Mouse (Mus musculus) CH12.LX (cell line): ENCODE results near the gene Vasp. TPM values are rescaled to one million over a fixed set of nuclear protein-coding genes. Genes with fewer than 3 reads are reported as not detected.

ENCODE experiments used
- DNase-seq: peaks from one replicate; pipeline ENCODE4 v3.0.0-alpha.2; 2013; ENCODE audit errors: extremely low read depth
- H3K27ac ChIP-seq: 2 replicates; pipeline ENCODE4 v1.5.1; 2012; ENCODE audit warnings: low read depth, mild to moderate bottlenecking, control low read depth, moderate library complexity; ENCODE audit not compliant: insufficient read depth
- H3K27me3 ChIP-seq: replicated peaks from 2 replicates; pipeline ENCODE3; 2012; ENCODE audit warnings: inconsistent platforms
- H3K36me3 ChIP-seq, 2 experiments: replicated peaks in 1 of 2; 2 replicates each; pipeline versions ENCODE3 to v1.6.1; 2012; ENCODE audit warnings: inconsistent platforms in 1 of 2, low read length in 1 of 2, mild to moderate bottlenecking in 1 of 2, mixed read lengths in 1 of 2, moderate library complexity in 1 of 2; ENCODE audit not compliant: control insufficient read depth in 1 of 2, insufficient read depth in 1 of 2
- H3K4me1 ChIP-seq, 2 experiments: 2 replicates each; pipeline ENCODE4 v1.6.1; 2012; ENCODE audit warnings: inconsistent platforms in 1 of 2, moderate library complexity in 1 of 2; ENCODE audit not compliant: insufficient read depth in 2 of 2, control insufficient read depth in 1 of 2
- H3K4me2 ChIP-seq: 2 replicates; pipeline ENCODE4 v1.6.1; 2012; ENCODE audit warnings: low read depth, mild to moderate bottlenecking, control low read depth; ENCODE audit not compliant: poor library complexity, insufficient read depth, severe bottlenecking
- H3K4me3 ChIP-seq, 3 experiments: fragments of 150-350 bp in 1 of 3; sonication (generic) in 1 of 3; replicated peaks in 1 of 3; 2 replicates each; pipeline versions ENCODE3 to v1.5.1; 2011 to 2012; ENCODE audit warnings: low read depth in 2 of 3, low read length in 2 of 3, mild to moderate bottlenecking in 2 of 3, moderate library complexity in 2 of 3, control low read depth in 1 of 3, improper control_type of control experiment in 1 of 3, inconsistent platforms in 1 of 3, mixed read lengths in 1 of 3; ENCODE audit not compliant: poor library complexity in 1 of 3
- H3K79me2 ChIP-seq: replicated peaks from 2 replicates; pipeline ENCODE4 v1.6.1; 2012; ENCODE audit warnings: mild to moderate bottlenecking, moderate library complexity; ENCODE audit not compliant: control insufficient read depth, poor library complexity, insufficient read depth, severe bottlenecking; ENCODE audit errors: extremely low read depth
- H3K9ac ChIP-seq: 2 replicates; pipeline ENCODE4 v1.6.1; 2012; ENCODE audit warnings: low read depth, mild to moderate bottlenecking, control low read depth, moderate library complexity; ENCODE audit not compliant: insufficient read depth
- H3K9me3 ChIP-seq: replicated peaks from 2 replicates; pipeline ENCODE3; 2012; ENCODE audit warnings: low read length, inconsistent platforms, mixed read lengths
- BHLHE40 ChIP-seq: IDR thresholded peaks from 2 replicates; pipeline ENCODE4 v1.6.1; 2011; ENCODE audit warnings: mild to moderate bottlenecking, low read depth, low read length, improper control_type of control experiment
- CHD1 ChIP-seq: IDR thresholded peaks from 2 replicates; pipeline ENCODE4 v1.6.1; 2012; ENCODE audit warnings: low read depth, low read length, improper control_type of control experiment, inconsistent platforms
- CHD2 ChIP-seq: IDR thresholded peaks from 2 replicates; pipeline ENCODE4 v1.6.1; 2011; ENCODE audit warnings: low read length, improper control_type of control experiment
- CTCF ChIP-seq, 2 experiments: IDR thresholded peaks in 1 of 2; conservative IDR thresholded peaks in 1 of 2; 2 replicates each; pipeline ENCODE4 v1.5.1; 2011 to 2012; ENCODE audit warnings: low read depth in 2 of 2, low read length in 2 of 2, improper control_type of control experiment in 1 of 2, inconsistent platforms in 1 of 2, mild to moderate bottlenecking in 1 of 2, moderate library complexity in 1 of 2
- E2F4 ChIP-seq: IDR thresholded peaks from 2 replicates; pipeline ENCODE4 v1.6.1; 2011; ENCODE audit warnings: low read depth, low read length, improper control_type of control experiment; ENCODE audit not compliant: insufficient replicate concordance
- ELF1 ChIP-seq: IDR thresholded peaks from 2 replicates; pipeline ENCODE4 v1.6.1; 2014; ENCODE audit warnings: low read depth, mild to moderate bottlenecking, inconsistent platforms, low read length, improper control_type of control experiment
- EP300 ChIP-seq: IDR thresholded peaks from 2 replicates; pipeline ENCODE4 v1.6.1; 2011; ENCODE audit warnings: low read length, improper control_type of control experiment
- GABPA ChIP-seq: IDR thresholded peaks from 2 replicates; pipeline ENCODE4 v1.6.1; 2012; ENCODE audit warnings: low read depth, low read length, improper control_type of control experiment, inconsistent platforms; ENCODE audit not compliant: insufficient replicate concordance
- HCFC1 ChIP-seq: IDR thresholded peaks from 2 replicates; pipeline ENCODE4 v1.6.1; 2012; ENCODE audit warnings: low read depth, mild to moderate bottlenecking, inconsistent platforms, low read length, improper control_type of control experiment
- IRF4 ChIP-seq: IDR thresholded peaks from 2 replicates; pipeline ENCODE4 v1.6.1; 2014; ENCODE audit warnings: low read depth, mild to moderate bottlenecking, inconsistent platforms, low read length, improper control_type of control experiment
- JUN ChIP-seq: IDR thresholded peaks from 2 replicates; pipeline ENCODE4 v1.6.1; 2011; ENCODE audit warnings: low read depth, mild to moderate bottlenecking, low read length, improper control_type of control experiment, moderate library complexity; ENCODE audit not compliant: insufficient read depth
- JUND ChIP-seq: conservative IDR thresholded peaks from 2 replicates; pipeline ENCODE4 v1.6.1; 2011; ENCODE audit warnings: low read depth, low read length, improper control_type of control experiment
- MAFK ChIP-seq: IDR thresholded peaks from 2 replicates; pipeline ENCODE4 v1.6.1; 2011; ENCODE audit warnings: low read length, improper control_type of control experiment; ENCODE audit not compliant: insufficient replicate concordance
- MAX ChIP-seq: IDR thresholded peaks from 2 replicates; pipeline ENCODE4 v1.6.1; 2011; ENCODE audit warnings: low read length, improper control_type of control experiment
- MAZ ChIP-seq: IDR thresholded peaks from 2 replicates; pipeline ENCODE4 v1.6.1; 2012; ENCODE audit warnings: low read depth, mild to moderate bottlenecking, inconsistent platforms, low read length, improper control_type of control experiment, moderate library complexity
- MEF2A ChIP-seq: IDR thresholded peaks from 2 replicates; pipeline ENCODE4 v1.6.1; 2014; ENCODE audit warnings: low read depth, mild to moderate bottlenecking, inconsistent platforms, low read length, improper control_type of control experiment, borderline replicate concordance
- MXI1 ChIP-seq: IDR thresholded peaks from 2 replicates; pipeline ENCODE4 v1.6.1; 2011; ENCODE audit warnings: mild to moderate bottlenecking, low read depth, low read length, improper control_type of control experiment
- MYC ChIP-seq: IDR thresholded peaks from 2 replicates; pipeline ENCODE4 v1.6.1; 2011; ENCODE audit warnings: low read depth, mild to moderate bottlenecking, improper control_type of control experiment, low read length
- NELFE ChIP-seq: IDR thresholded peaks from 2 replicates; pipeline ENCODE4 v1.6.1; 2011; ENCODE audit warnings: low read depth, low read length, improper control_type of control experiment
- NRF1 ChIP-seq: IDR thresholded peaks from 2 replicates; pipeline ENCODE4 v1.6.1; 2014; ENCODE audit warnings: low read depth, mild to moderate bottlenecking, inconsistent platforms, low read length, improper control_type of control experiment, moderate library complexity
- PAX5 ChIP-seq: IDR thresholded peaks from 2 replicates; pipeline ENCODE4 v1.6.1; 2012; ENCODE audit warnings: low read length, inconsistent platforms, mixed read lengths
- RAD21 ChIP-seq: IDR thresholded peaks from 2 replicates; pipeline ENCODE4 v1.6.1; 2011; ENCODE audit warnings: low read depth, mild to moderate bottlenecking, low read length, improper control_type of control experiment, moderate library complexity
- RCOR1 ChIP-seq: conservative IDR thresholded peaks from 2 replicates; pipeline ENCODE4 v1.6.1; 2012; ENCODE audit warnings: low read depth, mild to moderate bottlenecking, inconsistent platforms, low read length, improper control_type of control experiment
- SIN3A ChIP-seq: IDR thresholded peaks from 2 replicates; pipeline ENCODE4 v1.6.1; 2012; ENCODE audit warnings: low read length, improper control_type of control experiment, inconsistent platforms
- SMC3 ChIP-seq: IDR thresholded peaks from 2 replicates; pipeline ENCODE4 v1.6.1; 2011; ENCODE audit warnings: low read depth, low read length, improper control_type of control experiment
- TBP ChIP-seq: conservative IDR thresholded peaks from 2 replicates; pipeline ENCODE4 v1.6.1; 2011; ENCODE audit warnings: low read depth, low read length, improper control_type of control experiment
- TCF12 ChIP-seq: IDR thresholded peaks from 2 replicates; pipeline ENCODE4 v1.6.1; 2014; ENCODE audit warnings: low read depth, mild to moderate bottlenecking, inconsistent platforms, low read length, improper control_type of control experiment
- UBTF ChIP-seq: IDR thresholded peaks from 2 replicates; pipeline ENCODE4 v1.6.1; 2012; ENCODE audit warnings: low read depth, mild to moderate bottlenecking, inconsistent platforms, low read length, improper control_type of control experiment, moderate library complexity
- USF1 ChIP-seq: IDR thresholded peaks from 2 replicates; pipeline ENCODE4 v1.6.1; 2014; ENCODE audit warnings: low read depth, mild to moderate bottlenecking, inconsistent platforms, low read length, improper control_type of control experiment
- USF2 ChIP-seq: conservative IDR thresholded peaks from 2 replicates; pipeline ENCODE4 v1.6.1; 2011; ENCODE audit warnings: low read depth, low read length, improper control_type of control experiment
- ZC3H11A ChIP-seq: IDR thresholded peaks from 2 replicates; pipeline ENCODE4 v1.6.1; 2012; ENCODE audit warnings: low read depth, mild to moderate bottlenecking, inconsistent platforms, low read length, improper control_type of control experiment
- ZKSCAN1 ChIP-seq: IDR thresholded peaks from 2 replicates; pipeline ENCODE4 v1.6.1; 2012; ENCODE audit warnings: low read depth, inconsistent platforms, low read length, improper control_type of control experiment, borderline replicate concordance
- ZMIZ1 ChIP-seq: IDR thresholded peaks from 2 replicates; pipeline ENCODE4 v1.6.1; 2012; ENCODE audit warnings: low read depth, mild to moderate bottlenecking, inconsistent platforms, low read length, improper control_type of control experiment
- ZNF384 ChIP-seq: IDR thresholded peaks from 2 replicates; pipeline ENCODE4 v1.6.1; 2012; ENCODE audit warnings: low read depth, low read length, improper control_type of control experiment, inconsistent platforms
- dilution Hi-C: fragments of 300-500 bp; cut with MboI; formaldehyde crosslinking; loops from 2 replicates; pipeline ENCODE4 v1.14.3; 2020; ENCODE audit warnings: low sequenced_read_pairs; ENCODE audit not compliant: extremely low pct_unique_long_range_greater_than_20kb, extremely low pct_ligation_motif_present
- in situ Hi-C: fragments of 300-500 bp; cut with MboI; formaldehyde crosslinking; loops from 3 replicates; pipeline ENCODE4 v1.14.3; 2019; ENCODE audit warnings: low sequenced_read_pairs, low pct_ligation_motif_present, low pct_unique_long_range_greater_than_20kb, mixed read lengths
- polyA plus RNA-seq: library from polyadenylated mRNA; unstranded; fragments of >175 nt; gene quantifications from 2 replicates; pipeline ENCODE4 v1.2.1, GENCODE M21; 2012; ENCODE audit warnings: low read depth; ENCODE audit not compliant: insufficient read length
- total RNA-seq, 2 experiments: library from RNA; depleted of rRNA; stranded (reverse); fragments of 300-350 nt in 1 of 2; fragments of >200 nt in 1 of 2; gene quantifications; 2 replicates each; pipeline ENCODE4 v1.2.3; 2012 to 2014

The Vasp gene
- total and polyA plus RNA-seq, 3 experiments = 114 to 191 (median 125) TPM

GRCm38 (mm10) chr7:19300501-19301421 is 29.1 kb upstream of the Vasp start:
- H3K4me2 ChIP-seq = peak overlapping the region; percentile 62
- no peak overlapping the region for H3K27ac ChIP-seq
- TF ChIP-seq MYC (peak; percentile 92), MEF2A (peak; percentile 80), TCF12 (peak; percentile 39; the same call in 1 of the 2 replicates), E2F4 (peak; percentile 80; the same call in 1 of the 2 replicates), USF2 (no peak), CTCF (conservative IDR thresholded peaks at IDR 0.05 in 1 of 2, IDR thresholded peaks at IDR 0.05 in 1 of 2; ENCODE audit: low read depth in 2 of 2, low read length in 2 of 2) (peak; percentile 91 to 98), SIN3A (peak; percentile 74), PAX5 (no peak), USF1 (no peak), HCFC1 (peak; percentile 23; the same call in 1 of the 2 replicates), ZC3H11A (peak; percentile 88), GABPA (no peak), RAD21 (peak; percentile 93), ZMIZ1 (no peak), ELF1 (peak; percentile 95), CHD1 (no peak), NELFE (peak; percentile 44; the same call in 1 of the 2 replicates), JUND (no peak; the same call in 1 of the 2 replicates), BHLHE40 (no peak), ZNF384 (no peak), TBP (peak; percentile 100), MAZ (0 out of 2 replicates have a peak, but pooled peaks have one; percentile 34), MAFK (peak; percentile 97), IRF4 (0 out of 2 replicates have a peak, but pooled peaks have one; percentile 5), SMC3 (peak; percentile 98), UBTF (no peak), MXI1 (peak; percentile 62; the same call in 1 of the 2 replicates), NRF1 (peak; percentile 68), JUN (no peak), ZKSCAN1 (no peak), CHD2 (peak; percentile 62; the same call in 1 of the 2 replicates), MAX (peak; percentile 56), EP300 (peak; percentile 43; the same call in 1 of the 2 replicates), RCOR1 (0 out of 2 replicates have a peak, but pooled peaks have one; percentile 52)
- in situ Hi-C loops (no loop called here), dilution Hi-C loops (no loop called here)
- DNase-seq = peak; percentile 81
- H3K36me3 ChIP-seq = no peaks in the 10 kb centered on the region
- peaks cover 3% of the 10 kb centered on the region for H3K9me3 ChIP-seq
- H3K4me1 ChIP-seq = peaks cover 2 to 25% of the 10 kb centered on the region in 2 experiments; a peak in 3 of 4 replicates
- no peaks in the 10 kb centered on the region for H3K79me2 ChIP-seq
- H3K27me3 ChIP-seq = peaks cover 40% of the 10 kb centered on the region
- 0 out of 2 replicates have a peak overlapping the region, but pooled peaks have one; percentile 33 for H3K9ac ChIP-seq
- peak overlapping the region; percentile 43 to 50 (median 48) for H3K4me3 ChIP-seq
